Mouse (Mus musculus): ENCODE data around the gene Atp13a2. TPM values are rescaled to one million over a fixed set of nuclear protein-coding genes. Genes with fewer than 3 reads are reported as not detected.

Gene Atp13a2
- polyA plus RNA-seq, 1 experiment from 2014 or later: 76.9 TPM

DNA sequence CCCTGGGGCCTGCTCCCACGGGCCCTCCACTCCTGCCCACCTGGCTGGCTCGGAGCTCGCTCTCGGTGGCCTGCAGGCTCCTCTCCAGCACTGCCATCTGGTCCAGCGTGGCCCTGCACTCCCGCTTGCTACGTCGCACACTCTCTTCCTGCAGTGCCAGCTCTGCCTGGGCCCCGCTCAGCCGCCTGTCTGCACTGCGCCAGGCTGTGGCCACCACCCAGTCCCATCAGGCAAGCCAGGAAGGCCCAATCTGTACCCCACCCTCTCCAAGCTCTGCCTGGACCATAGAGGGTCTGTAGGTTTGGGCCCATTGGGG, 34.9 kb downstream of the Atp13a2 start:
- H3K27me3 ChIP-seq: no peaks in the 10 kb centered on the region
- peak overlapping the region; percentile 37 for H3K4me2 ChIP-seq
- peak overlapping the region; percentile 96 for H3K27ac ChIP-seq
- peaks cover 53% of the 10 kb centered on the region for H3K4me1 ChIP-seq
- H3K9ac ChIP-seq: peak overlapping the region; percentile 59; the same call in 1 of the 2 replicates
- no peaks in the 10 kb centered on the region for H3K9me3 ChIP-seq (replicated peaks)
- peak; percentile 57 for ATAC-seq
- H3K36me3 ChIP-seq (ENCODE audit: poor library complexity, severe bottlenecking): peaks cover 74% of the 10 kb centered on the region
- no peak overlapping the region for H3K4me3 ChIP-seq
- WGBS: 26% methylated on average over 11 of the region's 11 CpGs

DNA sequence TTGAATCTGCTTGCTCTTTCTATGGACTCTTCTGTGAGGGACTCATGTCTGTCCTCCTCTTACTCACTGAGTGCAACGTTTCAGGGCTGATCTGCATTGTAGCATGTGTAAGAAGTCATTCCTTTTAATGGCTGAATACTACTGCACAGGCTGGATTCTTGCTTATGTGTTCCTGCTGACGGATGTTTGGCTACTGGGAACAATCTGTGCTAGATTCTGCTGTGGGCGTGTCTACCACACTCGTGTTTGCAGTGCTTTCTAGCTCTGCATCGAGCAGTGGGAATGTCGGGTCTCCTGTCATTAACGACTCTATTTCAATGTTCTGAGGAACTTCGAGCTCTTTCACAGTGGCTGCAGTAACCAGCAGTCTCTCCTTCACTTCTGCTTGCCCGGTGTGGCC, 37.4 kb downstream of the Atp13a2 start:
- peaks cover 35% of the 10 kb centered on the region for H3K4me1 ChIP-seq
- H3K27ac ChIP-seq: no peak overlapping the region
- no peaks in the 10 kb centered on the region for H3K27me3 ChIP-seq
- no peak overlapping the region for H3K9ac ChIP-seq
- H3K9me3 ChIP-seq (replicated peaks): no peaks in the 10 kb centered on the region
- peaks cover 76% of the 10 kb centered on the region for H3K36me3 ChIP-seq (ENCODE audit: poor library complexity, severe bottlenecking)
- H3K4me2 ChIP-seq: no peak overlapping the region
- no peak overlapping the region for H3K4me3 ChIP-seq
- no peak for ATAC-seq
- WGBS: 81% methylated on average over 9 of the region's 9 CpGs

DNA sequence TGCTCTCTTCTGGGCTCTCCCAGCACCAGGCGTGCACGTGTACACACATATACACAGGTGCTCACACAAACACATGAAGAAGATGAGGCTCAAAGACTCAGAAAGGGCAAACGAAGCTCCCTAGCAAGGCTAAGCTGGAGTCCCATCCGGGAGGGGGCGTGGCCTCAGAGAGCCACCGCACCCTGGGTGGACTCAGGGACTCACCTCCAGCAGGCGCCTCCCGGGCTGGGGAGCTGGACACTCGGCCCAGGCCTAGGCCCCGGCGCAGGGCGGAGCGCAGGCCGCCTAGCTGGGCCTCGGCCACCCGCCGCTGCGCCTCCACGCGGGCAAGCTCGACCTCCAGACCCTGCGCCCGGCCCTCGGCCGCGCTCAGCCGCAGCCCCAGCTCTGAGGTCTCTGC, 38.3 kb downstream of the Atp13a2 start:
- peaks cover 79% of the 10 kb centered on the region for H3K36me3 ChIP-seq (ENCODE audit: poor library complexity, severe bottlenecking)
- no peak overlapping the region for H3K9ac ChIP-seq
- no peak overlapping the region for H3K4me2 ChIP-seq
- H3K27ac ChIP-seq: no peak overlapping the region
- peaks cover 25% of the 10 kb centered on the region for H3K4me1 ChIP-seq
- no peak overlapping the region for H3K4me3 ChIP-seq
- ATAC-seq: no peak
- H3K27me3 ChIP-seq: no peaks in the 10 kb centered on the region
- no peaks in the 10 kb centered on the region for H3K9me3 ChIP-seq (replicated peaks)
- 83% methylated on average over 27 of the region's 27 CpGs for WGBS

DNA sequence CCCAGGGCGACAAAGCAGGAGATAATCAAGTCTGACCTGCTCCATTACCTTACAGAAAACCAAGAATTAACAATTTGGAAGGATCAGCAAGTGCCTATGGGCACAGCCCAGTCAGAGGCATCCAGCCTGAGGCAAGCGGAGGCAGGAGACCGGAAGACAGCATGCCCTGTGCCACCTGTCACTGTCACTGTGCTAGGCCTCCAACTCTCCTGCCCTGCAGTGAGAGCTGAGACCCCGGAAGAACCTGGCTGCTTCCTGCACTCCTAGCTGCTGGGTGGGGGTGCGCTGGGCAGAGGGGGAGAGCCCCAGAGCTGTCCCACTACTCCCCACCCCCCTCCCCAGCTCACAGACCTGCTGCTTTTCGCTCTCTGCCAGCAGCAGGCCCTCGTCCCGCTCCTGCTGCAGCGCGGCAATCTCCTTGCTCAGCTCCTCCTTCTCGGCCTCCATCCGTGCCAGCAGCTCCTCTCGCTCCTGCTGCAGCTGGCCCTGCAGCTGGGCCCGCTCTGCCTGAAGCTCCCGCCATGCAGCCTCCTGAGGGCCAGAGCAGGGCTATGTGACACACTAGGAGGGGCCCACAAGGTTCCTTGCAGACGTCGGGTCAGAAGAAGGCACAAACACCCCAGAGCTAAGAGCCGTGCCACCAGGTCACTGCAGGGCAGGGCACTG, 44.0 kb downstream of the Atp13a2 start:
- ATAC-seq: peak; percentile 10; the same call in 1 of the 2 replicates
- H3K4me3 ChIP-seq: no peak overlapping the region
- H3K4me2 ChIP-seq: no peak overlapping the region
- 91% methylated on average over 18 of the region's 18 CpGs for WGBS
- peaks cover 84% of the 10 kb centered on the region for H3K36me3 ChIP-seq (ENCODE audit: poor library complexity, severe bottlenecking)
- H3K9me3 ChIP-seq (replicated peaks): no peaks in the 10 kb centered on the region
- peaks cover 10% of the 10 kb centered on the region; the same call in 1 of the 2 replicates for H3K4me1 ChIP-seq
- no peak overlapping the region for H3K27ac ChIP-seq
- 0 out of 2 replicates have a peak overlapping the region, but pooled peaks have one; percentile 5 for H3K9ac ChIP-seq
- H3K27me3 ChIP-seq: no peaks in the 10 kb centered on the region

DNA sequence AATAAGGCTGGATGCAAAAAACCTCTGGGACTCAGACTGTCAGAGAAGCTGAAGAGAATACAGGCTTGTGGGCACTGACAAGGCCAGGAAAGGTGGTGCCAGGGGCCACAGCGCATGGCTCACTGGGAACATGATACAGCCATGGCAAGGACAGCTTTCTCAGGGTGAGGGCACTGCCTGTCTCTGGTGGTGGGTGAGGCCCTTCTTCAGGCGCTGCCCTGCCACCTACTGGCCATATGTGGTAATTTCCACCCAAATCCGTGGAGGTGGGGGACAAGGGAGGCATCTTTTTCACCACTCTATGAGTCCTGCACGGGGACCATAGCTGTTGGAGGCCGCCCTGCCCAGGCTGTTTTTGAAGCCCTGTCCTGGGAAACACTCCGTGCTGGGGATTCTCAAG, 45.1 kb downstream of the Atp13a2 start:
- 16% methylated on average over 6 of the region's 6 CpGs for WGBS
- Histone ChIP-seq H3K27me3 (no peaks in the 10 kb centered on the region), H3K36me3 (ENCODE audit: poor library complexity, severe bottlenecking) (peaks cover 84% of the 10 kb centered on the region), H3K4me1 (peaks cover 10% of the 10 kb centered on the region; the same call in 1 of the 2 replicates), H3K9me3 (replicated peaks) (no peaks in the 10 kb centered on the region), H3K27ac (no peak overlapping the region), H3K9ac (no peak overlapping the region), H3K4me2 (no peak overlapping the region), H3K4me3 (no peak overlapping the region)
- peak; percentile 72 for ATAC-seq

DNA sequence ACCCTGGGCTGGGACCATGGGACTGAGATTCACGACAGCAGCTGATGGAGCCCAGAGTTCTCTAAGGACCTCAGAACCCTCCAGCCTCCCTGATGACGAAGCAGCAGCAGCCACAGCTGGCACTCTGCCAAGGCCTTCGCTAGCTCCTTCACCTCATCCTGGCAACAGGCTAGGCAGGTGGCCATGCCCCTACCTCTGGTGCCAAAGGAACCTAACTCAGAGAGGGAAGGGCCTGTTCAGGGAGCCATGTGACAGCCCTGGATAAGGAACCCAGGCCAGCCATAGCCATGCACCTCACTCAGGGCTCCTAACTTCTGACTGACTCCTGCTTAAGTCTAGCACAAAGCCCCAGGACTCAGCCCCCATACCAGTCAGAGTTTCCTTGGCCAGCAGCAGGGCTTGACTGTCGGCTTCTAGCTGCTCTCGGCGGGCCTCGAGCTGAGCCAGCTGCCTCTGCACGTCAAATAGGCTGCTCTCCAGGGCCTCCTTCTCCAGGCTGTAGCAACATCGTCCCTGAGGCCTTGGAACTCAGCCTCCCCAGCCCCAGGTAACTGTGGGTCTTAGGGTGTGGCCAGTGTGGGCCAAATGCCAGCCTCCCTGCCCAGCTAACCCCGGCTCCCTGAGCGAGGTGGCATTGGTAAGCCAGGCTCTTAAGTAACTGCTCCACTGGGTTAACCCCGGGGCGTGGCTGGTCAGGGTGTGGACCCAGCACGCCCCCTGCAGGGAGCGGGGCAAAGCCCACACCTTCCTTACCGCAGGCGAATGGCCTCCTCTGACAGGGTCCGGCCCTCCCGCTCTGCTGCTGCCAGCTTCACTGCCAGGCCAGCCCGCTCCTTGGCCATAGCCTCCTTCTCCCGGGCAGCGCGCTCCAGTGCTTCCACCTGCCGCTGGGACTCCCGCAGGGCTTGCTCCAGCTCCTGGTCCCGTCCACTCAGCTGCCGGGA, 47.2 kb downstream of the Atp13a2 start:
- peaks cover 84% of the 10 kb centered on the region for H3K36me3 ChIP-seq (ENCODE audit: poor library complexity, severe bottlenecking)
- ATAC-seq: no peak
- H3K27me3 ChIP-seq: no peaks in the 10 kb centered on the region
- H3K9me3 ChIP-seq (replicated peaks): no peaks in the 10 kb centered on the region
- WGBS: 79% methylated on average over 27 of the region's 27 CpGs
- peak overlapping the region; percentile 14; the same call in 1 of the 2 replicates for H3K9ac ChIP-seq
- no peak overlapping the region for H3K4me2 ChIP-seq
- no peak overlapping the region for H3K4me3 ChIP-seq
- peak overlapping the region; percentile 40 for H3K27ac ChIP-seq
- H3K4me1 ChIP-seq: peaks cover 10% of the 10 kb centered on the region; the same call in 1 of the 2 replicates

DNA sequence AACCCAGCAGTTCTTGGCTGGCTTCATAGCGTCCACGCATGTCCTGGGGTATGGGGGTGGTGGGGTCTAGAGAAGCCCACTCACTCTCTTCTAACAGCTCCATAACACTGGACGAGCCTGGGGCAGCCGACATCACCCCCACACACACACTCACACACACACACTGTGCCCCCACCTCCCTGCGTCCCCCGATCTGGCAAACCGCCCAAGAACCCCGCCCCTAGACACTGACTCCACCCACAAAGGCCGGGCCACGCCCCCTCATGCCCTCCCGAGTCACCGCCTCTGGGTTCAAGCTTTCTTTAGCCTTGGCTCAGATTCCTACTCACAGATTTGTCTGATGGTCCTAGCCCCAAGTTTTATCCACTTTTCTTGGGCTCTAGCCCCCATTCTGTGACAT, 54.4 kb downstream of the Atp13a2 start:
- Histone ChIP-seq H3K4me1 (peaks cover 5% of the 10 kb centered on the region; the same call in 1 of the 2 replicates), H3K27ac (no peak overlapping the region), H3K9ac (no peak overlapping the region), H3K9me3 (replicated peaks) (no peaks in the 10 kb centered on the region), H3K4me3 (no peak overlapping the region), H3K27me3 (no peaks in the 10 kb centered on the region), H3K36me3 (ENCODE audit: poor library complexity, severe bottlenecking) (peaks cover 79% of the 10 kb centered on the region), H3K4me2 (no peak overlapping the region)
- whole genome bisulfite sequencing: 66% methylated on average over 12 of the region's 12 CpGs
- ATAC-seq: no peak

DNA sequence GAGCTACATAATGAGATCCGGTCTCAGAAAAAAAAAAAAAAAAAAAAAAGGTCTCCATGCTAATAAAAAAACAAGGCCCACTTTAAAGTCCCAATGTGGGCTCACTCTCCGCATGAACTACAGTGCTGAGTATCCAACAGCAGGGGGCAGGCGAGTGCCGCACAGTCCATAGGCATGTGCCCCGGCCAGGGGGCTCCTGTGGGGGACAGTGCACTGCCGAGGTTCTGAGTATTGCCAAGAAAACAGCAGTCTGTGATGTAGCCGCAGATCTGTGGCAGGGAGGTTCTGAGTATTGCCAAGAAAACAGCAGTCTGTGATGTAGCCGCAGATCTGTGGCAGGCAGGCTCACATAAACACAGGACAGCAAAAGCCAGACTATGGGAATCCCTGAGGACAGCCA, 58.1 kb downstream of the Atp13a2 start:
- Histone ChIP-seq H3K27me3 (no peaks in the 10 kb centered on the region), H3K36me3 (ENCODE audit: poor library complexity, severe bottlenecking) (peaks cover 58% of the 10 kb centered on the region), H3K4me2 (no peak overlapping the region), H3K27ac (no peak overlapping the region), H3K4me3 (no peak overlapping the region), H3K4me1 (peaks cover 34% of the 10 kb centered on the region), H3K9ac (no peak overlapping the region), H3K9me3 (replicated peaks) (no peaks in the 10 kb centered on the region)
- ATAC-seq: peak; percentile 48
- 12% methylated on average over 8 of the region's 8 CpGs for whole genome bisulfite sequencing

DNA sequence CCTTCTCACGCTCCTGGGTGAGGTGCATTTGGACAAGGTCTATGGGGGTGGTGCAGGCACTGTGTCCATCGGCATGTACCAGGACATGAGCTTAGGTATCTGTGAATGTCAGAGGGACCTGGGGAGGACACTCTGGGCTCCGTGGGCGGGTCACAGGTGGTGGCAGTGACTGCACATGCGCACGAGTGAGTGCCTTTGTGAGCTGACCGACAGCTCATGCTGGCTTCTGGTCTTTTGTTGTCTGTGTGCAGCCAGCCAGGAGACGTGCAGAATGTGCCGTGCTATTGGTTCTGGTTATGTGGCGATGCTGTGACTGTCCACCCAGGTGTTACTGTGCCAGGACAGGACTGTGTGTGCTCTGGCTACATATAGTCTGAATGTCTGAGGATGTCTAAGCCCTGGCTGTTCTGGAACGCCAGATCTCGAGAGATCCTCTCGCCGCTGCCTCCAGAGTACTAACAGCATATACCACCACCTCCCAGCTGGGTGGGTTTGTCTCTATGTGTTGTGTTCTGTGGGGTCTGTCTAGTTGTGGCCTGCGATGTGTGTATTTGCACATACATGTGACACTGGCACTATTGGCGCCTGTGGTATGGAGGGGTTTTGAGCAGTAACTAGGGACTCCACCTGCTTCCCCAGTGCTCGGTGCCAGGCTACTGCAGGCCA, 62.3 kb downstream of the Atp13a2 start:
- H3K4me1 ChIP-seq: peaks cover 72% of the 10 kb centered on the region
- ATAC-seq: peak; percentile 9; the same call in 1 of the 2 replicates
- peaks cover 24% of the 10 kb centered on the region for H3K36me3 ChIP-seq (ENCODE audit: poor library complexity, severe bottlenecking)
- peak overlapping the region; percentile 49 for H3K4me2 ChIP-seq
- WGBS: 15% methylated on average over 17 of the region's 17 CpGs
- no peak overlapping the region for H3K4me3 ChIP-seq
- peak overlapping the region; percentile 38 for H3K9ac ChIP-seq
- H3K27ac ChIP-seq: peak overlapping the region; percentile 97
- H3K9me3 ChIP-seq (replicated peaks): no peaks in the 10 kb centered on the region
- H3K27me3 ChIP-seq: no peaks in the 10 kb centered on the region

DNA sequence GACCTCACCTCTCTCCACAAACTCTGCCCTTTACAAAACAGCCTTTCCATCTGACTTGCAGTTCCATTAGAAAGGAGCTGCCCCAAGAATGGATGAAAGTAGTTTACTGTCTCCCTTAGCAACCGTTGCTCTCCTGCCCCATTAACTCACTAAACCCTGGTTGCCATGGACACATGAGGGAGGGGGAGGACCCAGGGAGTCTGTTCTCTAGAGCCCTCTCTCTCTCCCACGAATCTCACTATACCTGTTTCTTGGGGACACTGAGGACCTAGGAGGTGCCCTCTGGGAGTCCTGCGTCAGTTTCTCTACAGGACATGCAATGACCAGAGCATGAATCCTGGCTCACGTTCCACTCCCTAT, 62.8 kb downstream of the Atp13a2 start:
- Histone ChIP-seq H3K36me3 (ENCODE audit: poor library complexity, severe bottlenecking) (peaks cover 23% of the 10 kb centered on the region), H3K4me3 (peak overlapping the region; percentile 8), H3K27me3 (no peaks in the 10 kb centered on the region), H3K4me1 (peaks cover 77% of the 10 kb centered on the region), H3K27ac (peak overlapping the region; percentile 97), H3K4me2 (peak overlapping the region; percentile 49), H3K9ac (peak overlapping the region; percentile 52), H3K9me3 (replicated peaks) (no peaks in the 10 kb centered on the region)
- ATAC-seq: peak; percentile 64
- WGBS: 12% methylated on average over 4 of the region's 4 CpGs

DNA sequence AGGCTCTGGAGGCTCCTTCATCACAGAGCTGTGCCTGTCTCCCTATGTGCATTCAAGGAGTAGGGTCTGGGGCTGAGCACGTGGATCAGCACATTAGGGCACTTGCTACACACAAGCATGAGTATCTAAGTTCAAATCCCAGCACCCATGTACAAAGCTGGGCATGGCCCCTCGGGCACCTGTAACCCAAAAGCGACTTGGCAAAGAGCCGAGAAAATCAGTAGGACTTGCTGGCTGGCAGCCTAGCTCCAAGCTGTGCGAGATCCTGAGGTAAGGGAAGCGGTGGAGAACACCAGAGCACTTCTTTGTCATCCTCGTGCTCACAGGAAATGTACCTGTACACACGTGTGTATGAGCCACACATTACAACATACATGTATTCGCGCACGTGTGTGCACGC, 65.8 kb downstream of the Atp13a2 start:
- Histone ChIP-seq H3K9me3 (replicated peaks) (no peaks in the 10 kb centered on the region), H3K4me2 (peak overlapping the region; percentile 61), H3K27ac (peak overlapping the region; percentile 96), H3K27me3 (no peaks in the 10 kb centered on the region), H3K36me3 (ENCODE audit: poor library complexity, severe bottlenecking) (peaks cover 33% of the 10 kb centered on the region; the same call in 1 of the 2 replicates), H3K4me3 (0 out of 2 replicates have a peak overlapping the region, but pooled peaks have one; percentile 28), H3K9ac (peak overlapping the region; percentile 61), H3K4me1 (peaks cover 68% of the 10 kb centered on the region)
- 55% methylated on average over 12 of the region's 12 CpGs for WGBS
- no peak for ATAC-seq

DNA sequence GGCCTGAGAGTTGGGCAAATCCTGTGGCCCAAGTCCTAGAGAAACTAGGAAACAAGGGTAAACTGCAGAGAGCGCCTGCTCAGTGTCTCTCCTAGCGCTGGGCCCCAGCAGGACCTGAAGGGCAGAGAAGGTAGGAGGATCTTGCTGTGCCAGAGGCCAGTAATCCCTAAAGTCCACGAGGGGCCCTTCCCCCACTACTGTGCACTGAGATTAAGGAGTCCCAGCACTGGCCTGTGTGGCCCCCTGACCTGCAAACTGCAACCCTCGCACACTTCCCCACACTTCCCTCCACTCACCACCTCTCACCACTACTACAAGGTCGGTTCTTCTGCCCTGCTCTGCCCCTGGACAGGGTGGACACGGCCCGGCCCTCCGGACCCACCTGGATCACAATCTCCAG, 66.5 kb downstream of the Atp13a2 start:
- Histone ChIP-seq H3K4me3 (peak overlapping the region; percentile 28), H3K36me3 (ENCODE audit: poor library complexity, severe bottlenecking) (peaks cover 37% of the 10 kb centered on the region; the same call in 1 of the 2 replicates), H3K9me3 (replicated peaks) (no peaks in the 10 kb centered on the region), H3K9ac (peak overlapping the region; percentile 61), H3K4me1 (peaks cover 62% of the 10 kb centered on the region), H3K4me2 (peak overlapping the region; percentile 61), H3K27ac (peak overlapping the region; percentile 96), H3K27me3 (no peaks in the 10 kb centered on the region)
- no peak for ATAC-seq
- WGBS: 21% methylated on average over 8 of the region's 8 CpGs
